Mouse (Mus musculus): ENCODE measurements at regions not wholly inside any gene's neighbourhood (a gene's known extent, or its start where the extent isn't known, plus 50 kb on each side); places are given as distances from the start of the nearest gene placed in this dataset.
"Not testable (repeated sequence)": the region's sequence is repeated elsewhere in the genome, so short reads cannot be mapped to it uniquely, and the experiment has no call there.

- DNase-seq: no peak
These were observed 277.0 kb downstream of the Gxylt1 start for GRCm38 (mm10) chr15:92997933-92998332.

DNA sequence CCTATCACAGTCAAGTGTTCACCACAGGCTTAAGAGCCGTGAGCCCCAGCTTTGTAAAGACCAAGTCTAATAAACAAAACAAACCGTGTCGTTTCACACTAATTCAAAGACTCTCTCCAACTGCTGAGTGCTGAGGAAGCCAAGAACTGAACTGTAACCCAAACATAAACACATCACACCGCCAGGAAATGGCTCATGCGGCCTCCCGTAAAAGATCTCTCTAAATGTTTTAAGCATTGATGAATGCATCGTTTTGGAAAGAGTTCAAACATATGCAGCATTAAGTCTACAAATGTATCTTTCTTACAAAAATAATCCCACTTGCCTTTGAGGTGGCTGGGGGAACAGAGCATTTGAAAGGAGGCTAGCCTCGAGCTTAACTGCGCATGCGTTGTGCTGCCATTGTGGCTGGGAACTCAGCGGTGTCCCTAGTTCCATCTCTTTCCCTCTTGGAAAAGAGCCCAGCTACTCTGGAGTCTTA is 280.7 kb downstream of the Gxylt1 start:
- DNase-seq: no peak

DNA sequence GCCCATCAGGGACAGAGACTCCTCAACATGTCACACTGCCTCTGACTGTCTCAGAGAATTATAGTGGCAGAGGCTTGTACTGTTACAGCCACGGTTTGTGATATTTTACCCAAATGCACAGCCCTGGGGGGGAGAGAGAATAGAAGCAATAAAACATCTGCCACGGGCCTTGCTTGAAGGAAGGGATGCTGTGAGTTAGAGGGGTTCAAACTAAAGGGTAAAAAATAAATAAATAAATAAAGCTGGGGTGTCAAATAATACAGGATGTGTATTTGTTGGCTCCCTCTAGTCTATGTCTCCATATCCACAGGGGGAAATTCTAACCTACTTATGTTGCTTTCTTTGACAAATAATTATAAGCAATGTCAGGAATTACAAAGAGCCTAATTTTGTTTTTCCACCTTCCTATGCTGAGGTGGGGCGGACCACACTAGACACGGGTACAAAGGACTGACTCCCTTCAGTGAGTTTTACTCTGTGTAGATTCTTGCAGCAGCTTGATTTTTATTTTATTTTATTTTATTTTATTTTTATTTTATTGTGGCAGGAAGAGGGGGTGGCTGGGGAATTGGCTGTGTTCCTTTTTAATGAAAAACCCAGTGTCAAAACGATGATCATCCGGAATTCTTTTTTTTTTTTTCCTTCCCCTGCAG is 281.3 kb downstream of the Gxylt1 start:
- no peak for DNase-seq

DNA sequence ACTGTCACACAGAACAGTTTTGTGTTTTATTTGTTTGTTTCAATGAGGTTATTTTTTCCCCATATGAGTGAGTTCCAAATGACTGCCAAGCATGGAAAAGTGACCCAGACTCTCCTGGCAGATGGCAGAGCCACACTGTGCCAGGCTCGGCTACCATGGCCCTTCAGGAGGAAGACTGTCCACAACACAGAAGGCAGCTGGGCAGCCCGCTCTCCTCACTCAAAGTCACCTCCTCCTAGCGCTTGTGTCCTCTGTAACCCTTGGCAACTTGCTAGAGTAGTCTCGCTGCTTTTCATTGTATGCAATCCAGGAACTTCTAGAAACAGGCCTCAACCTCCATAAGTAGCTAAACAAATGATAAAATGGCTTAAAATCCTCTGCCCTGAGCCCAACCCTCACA is 299.2 kb downstream of the Gxylt1 start:
- DNase-seq: no peak

DNA sequence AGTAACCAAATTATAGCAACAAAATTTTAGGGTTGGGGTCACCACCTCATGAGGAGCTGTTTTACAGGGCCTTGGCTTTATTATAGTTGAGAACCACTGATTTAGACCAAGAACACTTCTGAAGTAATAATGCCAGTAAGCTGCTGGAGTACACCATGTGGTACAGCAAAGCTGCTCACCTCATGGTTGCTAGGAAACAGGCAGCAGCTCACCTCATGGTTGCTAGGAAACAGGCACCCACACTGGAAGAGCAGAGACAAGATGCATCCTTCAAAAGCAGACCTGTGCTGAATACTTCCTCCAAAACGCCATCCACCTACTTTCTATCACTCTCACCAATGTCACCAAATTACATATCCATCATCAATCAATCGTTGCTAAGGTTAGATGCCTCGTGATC is 300.0 kb downstream of the Gxylt1 start:
- DNase-seq: no peak

- DNase-seq: no peak
These were observed 301.2 kb downstream of the Gxylt1 start for GRCm38 (mm10) chr15:92973651-92974229.

GRCm38 (mm10) chr15:92965556-92965955 is 309.4 kb downstream of the Gxylt1 start:
- no peak for DNase-seq

DNA sequence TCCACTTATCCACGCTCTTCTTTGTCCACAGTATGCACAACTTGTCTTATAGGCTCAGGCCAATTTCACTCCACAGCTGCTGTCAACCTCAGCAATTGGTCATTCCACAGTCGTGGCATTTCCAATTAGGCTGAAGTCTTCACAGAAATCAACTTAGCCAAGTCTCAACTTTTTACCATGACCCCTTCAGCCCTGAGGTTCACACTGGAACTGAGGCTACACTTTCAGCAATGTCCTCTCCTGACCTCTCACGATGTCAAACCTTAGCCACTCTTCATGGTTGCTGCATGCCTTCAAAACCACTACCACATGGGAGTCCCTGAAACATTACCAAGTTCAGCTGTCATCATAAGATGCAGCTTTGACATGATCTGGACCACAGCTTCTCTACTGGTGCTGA is 310.1 kb downstream of the Gxylt1 start:
- DNase-seq: no peak

DNA sequence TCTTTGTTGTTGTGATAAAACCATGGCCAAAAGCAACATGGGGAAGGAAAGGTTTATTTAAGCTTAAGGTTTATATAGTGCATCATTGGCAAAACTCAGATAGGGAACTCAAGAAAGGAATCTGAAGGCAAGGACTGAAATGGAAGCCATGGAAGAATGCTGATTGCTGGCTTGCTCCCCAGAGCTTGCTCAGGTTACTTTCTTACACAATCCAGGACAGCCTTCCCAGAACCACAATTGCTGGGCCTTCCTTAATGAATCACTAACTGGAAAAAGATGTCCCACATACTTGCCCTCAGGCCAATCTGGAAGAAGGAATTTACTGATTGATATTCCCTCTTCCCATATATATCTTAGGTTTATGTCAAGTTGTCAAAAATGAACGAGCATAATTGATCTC is 310.8 kb downstream of the Gxylt1 start:
- DNase-seq: no peak

- DNase-seq: not testable (repeated sequence)
These were observed 324.1 kb downstream of the Gxylt1 start for GRCm38 (mm10) chr15:92950912-92951311.

DNA sequence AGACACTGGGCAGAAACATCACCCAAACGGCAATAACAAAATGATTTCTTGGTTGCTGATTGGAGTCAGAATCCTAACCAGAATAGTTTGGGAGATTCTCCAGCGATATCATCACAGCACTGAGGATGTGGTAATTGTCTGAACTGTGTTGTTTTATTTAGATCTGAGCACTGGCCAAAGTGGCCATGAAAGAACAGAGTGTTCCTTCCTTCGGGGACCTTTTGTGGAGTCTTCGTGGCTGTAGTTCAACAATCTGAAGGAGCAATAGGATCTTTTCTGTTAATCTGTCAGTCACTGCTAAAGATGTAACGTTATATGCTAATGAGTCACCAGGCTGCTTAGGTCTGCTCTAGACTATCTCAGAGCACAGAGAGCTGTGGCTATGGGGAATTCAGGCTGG is 328.8 kb downstream of the Gxylt1 start:
- no peak for DNase-seq

GRCm38 (mm10) chr15:92903821-92904220 is 371.2 kb downstream of the Gxylt1 start:
- no peak for DNase-seq

DNA sequence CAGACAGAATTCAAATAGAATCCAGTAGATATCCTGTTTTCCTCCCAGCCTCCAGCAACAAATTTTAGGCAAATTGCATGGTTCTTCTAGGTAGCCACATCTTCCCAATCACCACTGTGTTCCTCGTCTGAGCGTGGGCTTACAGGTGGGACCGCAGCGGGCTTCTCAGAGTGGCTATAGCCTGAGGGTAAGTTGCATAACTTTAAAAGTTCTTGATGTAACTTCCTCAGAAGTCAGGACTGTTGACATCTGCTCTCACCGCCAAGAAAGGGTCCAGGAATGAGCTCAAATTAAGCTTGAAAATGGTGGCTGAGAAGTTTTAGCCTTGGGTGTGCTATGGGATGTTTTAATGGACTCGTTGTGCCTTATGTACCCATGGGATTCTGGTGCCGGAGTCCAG is 377.7 kb downstream of the Gxylt1 start:
- no peak for DNase-seq

DNA sequence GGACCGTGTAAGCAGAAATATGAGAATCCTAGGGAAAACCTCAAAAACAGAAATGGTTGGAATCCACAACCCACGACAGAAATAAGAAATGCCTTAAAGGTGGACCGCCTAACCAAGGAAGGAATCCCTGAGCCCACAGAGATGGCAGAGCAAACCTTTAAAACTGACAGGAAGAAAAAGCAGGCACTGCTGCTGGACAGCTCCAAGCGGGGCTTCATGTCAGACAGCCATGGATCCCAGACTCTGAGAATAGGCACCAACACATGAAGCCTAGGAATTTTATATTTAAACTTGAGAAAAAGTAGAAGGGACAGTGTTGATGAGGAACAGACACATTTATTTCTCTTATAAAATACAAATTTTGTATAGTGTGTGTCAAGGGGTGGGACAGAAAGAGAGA is 379.1 kb downstream of the Gxylt1 start:
- no peak for DNase-seq

- DNase-seq: no peak
These were observed 398.5 kb downstream of the Gxylt1 start for GRCm38 (mm10) chr15:92876438-92876837.

DNA sequence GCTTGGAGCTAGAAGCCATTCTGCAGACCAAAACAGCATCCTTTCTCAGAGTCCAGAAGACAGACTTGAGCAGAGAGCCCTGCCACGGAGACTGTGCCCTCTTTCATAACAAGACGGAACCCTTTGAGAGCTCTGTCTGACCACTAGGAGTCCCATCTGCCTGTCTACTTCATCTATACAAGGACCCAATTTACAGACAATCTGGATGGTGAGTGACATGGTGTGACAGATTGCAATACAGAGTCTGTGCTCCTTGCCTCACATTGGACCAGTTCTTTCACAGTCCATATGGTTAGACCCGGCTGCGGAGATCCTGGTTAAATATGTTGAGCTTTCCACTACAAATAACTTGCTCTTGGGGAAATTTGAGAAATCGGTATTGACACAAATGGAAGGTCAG is 410.9 kb downstream of the Gxylt1 start:
- no peak for DNase-seq

DNA sequence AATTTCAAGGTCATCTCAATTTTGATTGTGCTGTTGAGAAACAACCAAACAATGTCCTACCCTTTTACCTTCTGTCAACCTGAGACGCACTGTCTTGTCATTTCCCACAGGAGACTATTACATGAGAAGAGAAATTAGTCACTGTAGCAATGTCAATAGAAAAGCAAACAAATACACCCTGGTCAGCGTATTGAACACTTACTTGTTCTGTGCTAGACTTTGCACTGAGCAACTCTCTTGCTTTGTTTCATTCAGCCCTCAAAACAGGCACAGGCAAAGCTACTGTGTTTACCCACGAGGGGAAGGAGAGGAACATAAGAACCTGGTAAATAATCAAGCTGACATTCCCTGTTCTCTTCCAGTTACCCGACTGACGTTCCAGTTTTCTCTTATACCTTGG is 424.1 kb downstream of the Gxylt1 start:
- no peak for DNase-seq

GRCm38 (mm10) chr15:92840035-92840434 is 434.9 kb downstream of the Gxylt1 start:
- DNase-seq: no peak

- no peak for DNase-seq
These were observed 435.4 kb downstream of the Gxylt1 start for GRCm38 (mm10) chr15:92839611-92840010.

GRCm38 (mm10) chr15:92826136-92826535 is 429.5 kb downstream of the Pdzrn4 start:
- no peak for DNase-seq
